Mouse (Mus musculus) lung, embryonic 14.5 days (tissue): Measurements from ENCODE around the gene Kctd19. TPM values are rescaled to one million over a fixed set of nuclear protein-coding genes. Genes with fewer than 3 reads are reported as not detected.

ENCODE experiments used
- ATAC-seq: fragments of 200-750 bp; cut with Nextera tagmentation; 2 replicates; pipeline ENCODE4 v1.8.0; 2017; ENCODE audit warnings: mild to moderate bottlenecking, moderate TSS enrichment, moderate library complexity; ENCODE audit not compliant: insufficient read depth
- DNase-seq: peaks from one replicate; pipeline ENCODE4 v3.0.0-alpha.2; 2015
- H3K27ac ChIP-seq: fragments of 300-500 bp; sonication (generic); 2 replicates; pipeline ENCODE4 v1.5.1; 2014; ENCODE audit warnings: low read depth, mild to moderate bottlenecking, moderate library complexity
- H3K27me3 ChIP-seq: fragments of 300-500 bp; sonication (generic); 2 replicates; pipeline ENCODE4 v1.6.1; 2014; ENCODE audit warnings: low read length, control low read depth; ENCODE audit not compliant: insufficient read depth
- H3K36me3 ChIP-seq: fragments of 300-500 bp; sonication (generic); 2 replicates; pipeline ENCODE4 v1.6.1; 2014; ENCODE audit warnings: control low read depth; ENCODE audit not compliant: insufficient read depth
- H3K4me1 ChIP-seq: fragments of 300-500 bp; sonication (generic); 2 replicates; pipeline ENCODE4 v1.6.1; 2014; ENCODE audit warnings: antibody characterized with exemption, control low read depth; ENCODE audit not compliant: insufficient read depth
- H3K4me2 ChIP-seq: fragments of 300-500 bp; sonication (generic); 2 replicates; pipeline ENCODE4 v1.6.1; 2014; ENCODE audit warnings: mild to moderate bottlenecking
- H3K4me3 ChIP-seq: fragments of 300-500 bp; sonication (generic); 2 replicates; pipeline ENCODE4 v1.5.1; 2014; ENCODE audit warnings: low read depth, low read length
- H3K9ac ChIP-seq: fragments of 300-500 bp; sonication (generic); 2 replicates; pipeline ENCODE4 v1.6.1; 2014
- H3K9me3 ChIP-seq: fragments of 300-500 bp; sonication (generic); 2 replicates; pipeline ENCODE4 v1.6.1; 2016; ENCODE audit warnings: low read depth, low read length, control low read depth
- CTCF ChIP-seq: IDR thresholded peaks from 2 replicates; pipeline ENCODE4 v1.5.1; 2016; ENCODE audit warnings: antibody characterized with exemption, low read depth
- WGBS: fragments of 180-500 bp; shearing (Covaris S2); extraction: QIAGEN DNeasy Blood & Tissue Kit; methylation state at CpG from one replicate; pipeline ENCODE4 v1.1.7; 2014; 5-methylcytosine and 5-hydroxymethylcytosine counted together
- polyA plus RNA-seq: library from polyadenylated mRNA; unstranded; fragments of >200 nt; fragmentation: Nextera tagmentation; extraction: Ambion mirVana; gene quantifications from 2 replicates; pipeline ENCODE4 v1.2.1, GENCODE M21; 2014

The Kctd19 gene
- polyA plus RNA-seq, 1 experiment from 2014 or later: 0.32 TPM

DNA sequence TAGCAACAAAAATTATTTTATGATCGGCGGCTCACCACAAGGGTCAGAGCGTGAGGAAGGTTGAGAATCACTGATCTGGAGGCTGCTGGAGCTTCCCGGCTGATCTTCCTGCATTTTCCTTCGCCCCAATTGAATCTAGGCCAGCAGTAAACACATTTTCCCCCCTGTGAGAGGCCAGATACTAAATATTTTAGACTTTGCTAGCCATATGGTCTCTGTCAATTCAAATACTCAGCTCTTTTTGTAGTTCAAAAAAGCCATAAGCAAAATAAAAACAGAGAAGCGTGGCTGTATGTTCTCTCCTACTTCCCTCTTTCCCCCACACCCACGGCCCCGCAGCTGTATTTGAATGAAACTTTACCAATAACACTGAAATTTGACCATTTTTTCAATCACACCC lies 9.8 kb downstream of the Kctd19 start:
- Histone ChIP-seq H3K36me3 (no peaks in the 10 kb centered on the region), H3K9ac (no peak overlapping the region), H3K4me1 (peaks cover 6% of the 10 kb centered on the region; the same call in 1 of the 2 replicates), H3K4me2 (no peak overlapping the region), H3K4me3 (no peak overlapping the region), H3K9me3 (no peaks in the 10 kb centered on the region), H3K27me3 (no peaks in the 10 kb centered on the region), H3K27ac (no peak overlapping the region)
- WGBS: 62% methylated on average over 8 of the region's 8 CpGs
- TF ChIP-seq CTCF: no peak
- DNase-seq (peak; percentile 74), ATAC-seq (no peak)

DNA sequence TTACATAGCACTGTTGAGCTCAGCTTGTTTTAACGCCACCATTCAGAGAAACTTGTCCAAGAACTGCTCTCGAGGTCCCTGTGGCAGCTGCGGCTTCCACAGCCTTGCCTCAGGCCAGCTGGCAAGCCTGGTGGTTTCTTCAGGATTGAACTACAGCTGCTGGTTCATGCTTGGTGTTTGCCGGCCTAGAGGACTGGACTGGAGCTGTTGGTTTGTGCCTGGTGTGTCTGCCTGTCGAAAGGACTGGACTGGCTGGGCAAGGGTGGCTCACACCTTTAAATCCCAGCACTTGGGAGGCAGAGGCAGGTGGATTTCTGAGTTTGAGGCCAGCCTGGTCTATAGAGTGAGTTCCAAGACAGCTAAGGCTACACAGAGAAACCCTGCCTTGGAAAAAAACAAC lies 13.3 kb downstream of the Kctd19 start:
- Histone ChIP-seq H3K27me3 (no peaks in the 10 kb centered on the region), H3K4me3 (no peak overlapping the region), H3K4me2 (no peak overlapping the region), H3K4me1 (no peaks in the 10 kb centered on the region), H3K9me3 (no peaks in the 10 kb centered on the region), H3K36me3 (no peaks in the 10 kb centered on the region), H3K27ac (no peak overlapping the region), H3K9ac (no peak overlapping the region)
- 83% methylated on average over 5 of the region's 5 CpGs for WGBS
- DNase-seq (no peak), ATAC-seq (no peak)
- no peak for TF ChIP-seq CTCF

DNA sequence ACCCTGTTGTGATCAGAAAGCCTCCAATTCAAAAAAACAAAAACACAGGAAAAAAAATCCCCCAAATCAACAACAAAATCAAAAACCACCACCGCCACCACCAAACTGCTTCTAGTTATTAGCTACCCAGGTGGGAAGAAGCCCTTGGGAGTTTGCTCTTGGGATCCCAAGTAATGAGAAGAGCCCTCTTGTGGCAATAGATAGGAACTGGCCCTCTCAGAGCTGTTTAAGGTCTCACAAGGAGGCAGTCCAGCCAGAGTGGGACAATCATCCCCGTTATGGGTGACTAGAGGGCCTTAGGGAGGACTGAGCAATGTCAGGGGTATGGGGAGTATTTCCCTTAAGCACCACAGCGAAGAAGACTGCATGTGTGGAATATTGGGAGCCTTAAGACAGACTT lies 15.6 kb downstream of the Kctd19 start:
- DNase-seq: peak; percentile 89
- WGBS: 29% methylated on average over 3 of the region's 3 CpGs

GRCm38 (mm10) chr8:105393915-105394314 lies 19.4 kb downstream of the Kctd19 start:
- ATAC-seq (no peak), DNase-seq (no peak)
- 70% methylated on average over 7 of the region's 7 CpGs for WGBS
- Histone ChIP-seq H3K4me1 (no peaks in the 10 kb centered on the region), H3K27me3 (no peaks in the 10 kb centered on the region), H3K36me3 (no peaks in the 10 kb centered on the region), H3K4me2 (no peak overlapping the region), H3K9me3 (no peaks in the 10 kb centered on the region), H3K9ac (no peak overlapping the region), H3K4me3 (no peak overlapping the region), H3K27ac (no peak overlapping the region)
- TF ChIP-seq CTCF: no peak

More for the DNA sequence above, 15.6 kb downstream of the Kctd19 start:
- Histone ChIP-seq H3K9me3 (no peaks in the 10 kb centered on the region), H3K27ac (no peak overlapping the region), H3K4me1 (no peaks in the 10 kb centered on the region), H3K36me3 (no peaks in the 10 kb centered on the region), H3K9ac (no peak overlapping the region), H3K4me3 (no peak overlapping the region), H3K4me2 (no peak overlapping the region), H3K27me3 (no peaks in the 10 kb centered on the region)
- peak; percentile 69 for TF ChIP-seq CTCF
- no peak for ATAC-seq

DNA sequence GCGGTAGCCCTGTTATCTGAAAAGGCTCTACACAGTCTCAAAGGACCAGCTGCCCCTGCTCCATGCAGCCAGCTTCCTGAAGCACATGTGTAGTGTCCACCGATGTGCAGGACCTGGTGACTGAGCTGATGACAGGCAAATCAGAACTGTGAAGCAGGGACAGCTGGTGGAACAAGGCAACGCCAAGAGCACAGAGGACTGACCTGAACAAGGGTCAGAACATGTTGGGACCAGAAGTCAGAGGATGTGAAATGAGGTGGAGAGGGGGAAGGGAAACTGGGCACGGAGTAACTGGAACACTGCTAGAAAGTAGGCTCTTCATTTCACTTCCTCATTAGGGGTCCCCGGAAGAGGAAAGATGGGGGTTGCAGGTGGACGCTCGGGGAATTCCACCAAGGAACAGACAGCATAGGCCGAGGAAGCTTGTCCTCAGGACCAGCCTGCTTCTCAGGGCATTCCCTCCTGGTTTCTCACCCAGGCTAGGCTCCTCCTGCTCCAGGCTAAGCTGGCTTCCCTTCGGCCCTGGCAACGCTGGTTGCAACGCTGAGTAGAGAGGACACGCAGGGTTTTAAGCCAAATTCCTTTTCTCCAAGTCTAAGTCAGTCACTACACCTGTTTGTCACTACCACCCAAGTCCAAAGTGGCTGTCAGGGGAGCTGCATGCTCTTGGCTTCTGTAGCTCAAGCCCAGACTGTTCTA lies 20.1 kb downstream of the Kctd19 start:
- no peak for DNase-seq
- H3K36me3 ChIP-seq: no peaks in the 10 kb centered on the region
- H3K27me3 ChIP-seq: no peaks in the 10 kb centered on the region
- no peak for TF ChIP-seq CTCF
- no peak for ATAC-seq
- no peak overlapping the region for H3K4me2 ChIP-seq
- no peak overlapping the region for H3K27ac ChIP-seq
- no peak overlapping the region for H3K9ac ChIP-seq
- no peaks in the 10 kb centered on the region for H3K9me3 ChIP-seq
- H3K4me1 ChIP-seq: no peaks in the 10 kb centered on the region
- no peak overlapping the region for H3K4me3 ChIP-seq
- 79% methylated on average over 12 of the region's 12 CpGs for WGBS

DNA sequence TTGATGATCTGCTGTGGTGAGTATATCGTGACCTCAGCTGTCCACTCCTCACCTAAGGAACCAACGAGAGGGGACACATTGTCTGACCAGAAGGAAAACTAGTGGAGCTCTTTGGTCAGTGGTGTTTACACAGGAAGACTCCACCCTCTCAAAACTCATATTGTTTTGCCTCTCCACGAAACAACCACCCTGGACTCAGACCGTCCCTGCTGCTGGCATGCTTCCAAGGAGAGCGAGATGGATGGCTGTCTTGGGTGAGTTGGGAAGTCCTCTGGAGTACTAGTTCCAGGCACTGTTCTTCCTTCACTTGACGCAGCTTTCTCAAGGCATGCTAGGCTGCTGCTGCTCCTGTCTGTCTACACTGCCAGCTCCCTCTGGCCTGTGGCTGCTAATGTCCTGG lies 24.2 kb downstream of the Kctd19 start:
- Histone ChIP-seq H3K27me3 (no peaks in the 10 kb centered on the region), H3K36me3 (no peaks in the 10 kb centered on the region), H3K27ac (no peak overlapping the region), H3K9me3 (no peaks in the 10 kb centered on the region), H3K4me3 (no peak overlapping the region), H3K4me2 (no peak overlapping the region), H3K4me1 (no peaks in the 10 kb centered on the region), H3K9ac (no peak overlapping the region)
- no peak for TF ChIP-seq CTCF
- 36% methylated on average over 6 of the region's 6 CpGs for WGBS
- peak; percentile 79 for DNase-seq
- ATAC-seq: 0 out of 2 replicates have a peak, but pooled peaks have one; percentile 37

GRCm38 (mm10) chr8:105387151-105387550 lies 26.2 kb downstream of the Kctd19 start:
- Histone ChIP-seq H3K9me3 (no peaks in the 10 kb centered on the region), H3K4me2 (no peak overlapping the region), H3K27ac (no peak overlapping the region), H3K4me1 (no peaks in the 10 kb centered on the region), H3K4me3 (no peak overlapping the region), H3K36me3 (no peaks in the 10 kb centered on the region), H3K27me3 (no peaks in the 10 kb centered on the region), H3K9ac (no peak overlapping the region)
- no peak for TF ChIP-seq CTCF
- ATAC-seq (no peak), DNase-seq (peak; percentile 27)
- WGBS: 35% methylated on average over 1 of the region's 1 CpGs

GRCm38 (mm10) chr8:105384070-105384469 lies 29.2 kb downstream of the Kctd19 start:
- Histone ChIP-seq H3K27me3 (no peaks in the 10 kb centered on the region), H3K9me3 (no peaks in the 10 kb centered on the region), H3K4me1 (peaks cover 6% of the 10 kb centered on the region; the same call in 1 of the 2 replicates), H3K4me2 (no peak overlapping the region), H3K36me3 (no peaks in the 10 kb centered on the region), H3K27ac (no peak overlapping the region), H3K4me3 (no peak overlapping the region), H3K9ac (no peak overlapping the region)
- WGBS: 94% methylated on average over 2 of the region's 2 CpGs
- DNase-seq: no peak
- ATAC-seq: no peak
- no peak for TF ChIP-seq CTCF
